Mouse (Mus musculus) intestine, embryonic 15.5 days (tissue): ENCODE results near the gene Dnajc28. TPM values are rescaled to one million over a fixed set of nuclear protein-coding genes. Genes with fewer than 3 reads are reported as not detected.

Experiments
- ATAC-seq: fragments of 200-750 bp; cut with Nextera tagmentation; 2 replicates; pipeline ENCODE4 v1.8.0; 2017; ENCODE audit warnings: moderate TSS enrichment, moderate library complexity
- H3K27ac ChIP-seq: fragments of 300-500 bp; sonication (generic); 2 replicates; pipeline ENCODE4 v1.5.1; 2015; ENCODE audit warnings: mild to moderate bottlenecking, inconsistent platforms
- H3K27me3 ChIP-seq: fragments of 300-500 bp; sonication (generic); replicated peaks from 2 replicates; pipeline ENCODE4 v1.6.1; 2015; ENCODE audit warnings: inconsistent platforms
- H3K36me3 ChIP-seq: fragments of 300-500 bp; sonication (generic); 2 replicates; pipeline ENCODE4 v1.6.1; 2015; ENCODE audit warnings: inconsistent platforms
- H3K4me1 ChIP-seq: fragments of 300-500 bp; sonication (generic); replicated peaks from 2 replicates; pipeline ENCODE4 v1.6.1; 2015; ENCODE audit warnings: inconsistent platforms
- H3K4me2 ChIP-seq: fragments of 300-500 bp; sonication (generic); replicated peaks from 2 replicates; pipeline ENCODE4 v1.6.1; 2015; ENCODE audit warnings: mild to moderate bottlenecking, inconsistent platforms
- H3K4me3 ChIP-seq: fragments of 300-500 bp; sonication (generic); replicated peaks from 2 replicates; pipeline ENCODE4 v1.5.1; 2015; ENCODE audit warnings: inconsistent platforms
- H3K9ac ChIP-seq: fragments of 300-500 bp; sonication (generic); 2 replicates; pipeline ENCODE4 v1.6.1; 2015; ENCODE audit warnings: inconsistent platforms
- H3K9me3 ChIP-seq: fragments of 300-500 bp; sonication (generic); 2 replicates; pipeline ENCODE4 v1.6.1; 2016; ENCODE audit warnings: inconsistent platforms
- WGBS: fragments of 180-500 bp; shearing (Covaris S2); methylation state at CpG from one replicate; pipeline ENCODE4 v1.1.7; 2015; 5-methylcytosine and 5-hydroxymethylcytosine counted together
- polyA plus RNA-seq: library from polyadenylated mRNA; unstranded; fragments of >200 nt; fragmentation: Nextera tagmentation; extraction: Ambion mirVana; gene quantifications from 2 replicates; pipeline ENCODE4 v1.2.1, GENCODE M21; 2015

The Dnajc28 gene
- polyA plus RNA-seq, 1 experiment from 2014 or later, result 2.5 TPM

DNA sequence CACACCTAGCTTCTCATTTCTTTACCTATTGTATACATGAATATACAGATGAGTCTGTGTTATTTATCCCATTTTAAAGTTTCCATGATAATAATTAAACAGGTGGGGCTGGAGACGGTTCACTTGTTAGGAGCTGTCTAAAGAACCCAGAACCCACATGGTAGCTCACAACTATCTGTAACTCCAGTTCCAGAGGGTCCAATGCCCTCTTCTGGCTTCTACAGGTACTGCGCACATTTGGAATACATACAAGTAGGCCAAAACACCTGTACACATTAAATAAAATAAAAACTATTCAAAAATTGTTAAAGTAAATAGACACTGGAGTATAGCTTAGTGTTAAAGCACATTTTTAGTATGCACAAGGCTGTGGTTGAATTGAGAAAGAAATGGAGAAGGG, 36.5 kb downstream of the Dnajc28 start:
- Histone ChIP-seq H3K9ac (no peak overlapping the region), H3K27ac (no peak overlapping the region), H3K36me3 (no peaks in the 10 kb centered on the region; the same call in 1 of the 2 replicates), H3K27me3 (no peaks in the 10 kb centered on the region), H3K4me1 (no peaks in the 10 kb centered on the region), H3K4me2 (no peak overlapping the region), H3K9me3 (no peaks in the 10 kb centered on the region), H3K4me3 (no peak overlapping the region)
- no peak for ATAC-seq
- 80% methylated on average over 2 of the region's 2 CpGs for WGBS

DNA sequence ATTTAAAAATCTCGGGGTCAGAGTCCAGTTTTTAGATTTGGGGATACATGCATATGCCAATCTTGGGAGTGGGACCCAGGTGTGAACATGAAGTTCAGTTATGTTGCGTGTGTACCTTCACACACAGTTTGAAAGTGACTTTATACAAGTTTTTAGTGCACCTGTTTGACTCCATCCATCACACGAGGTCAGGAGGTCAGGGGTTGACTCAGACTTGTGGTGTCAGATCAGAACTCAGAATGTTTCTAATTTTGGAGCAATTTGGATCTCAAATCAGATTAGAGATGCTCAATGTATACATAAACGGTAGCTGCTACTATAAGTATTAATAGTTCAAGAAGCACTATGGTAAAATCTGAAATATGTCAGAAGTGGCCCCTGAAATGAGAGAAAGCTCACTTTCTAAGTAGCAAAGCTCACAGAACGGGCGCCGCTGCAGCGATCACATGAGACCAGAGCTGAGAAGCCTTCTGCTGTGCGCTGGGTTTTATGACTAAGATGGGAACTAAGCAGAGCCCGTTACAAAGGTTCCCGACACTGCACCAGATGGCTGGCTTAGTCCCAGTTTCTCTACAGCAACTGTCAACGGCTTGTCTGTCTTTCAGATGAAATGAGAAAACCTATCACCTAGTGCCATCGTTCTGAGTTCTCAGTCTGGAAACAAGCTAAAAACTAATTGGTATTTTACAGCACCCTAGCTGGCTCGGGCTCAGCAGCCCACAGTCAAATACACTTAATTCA, 39.7 kb downstream of the Dnajc28 start:
- Histone ChIP-seq H3K9ac (no peak overlapping the region), H3K36me3 (no peaks in the 10 kb centered on the region; the same call in 1 of the 2 replicates), H3K27me3 (no peaks in the 10 kb centered on the region), H3K27ac (no peak overlapping the region), H3K4me3 (no peak overlapping the region), H3K9me3 (no peaks in the 10 kb centered on the region), H3K4me2 (no peak overlapping the region), H3K4me1 (no peaks in the 10 kb centered on the region)
- no peak for ATAC-seq
- WGBS, result 78% methylated on average over 14 of the region's 14 CpGs

DNA sequence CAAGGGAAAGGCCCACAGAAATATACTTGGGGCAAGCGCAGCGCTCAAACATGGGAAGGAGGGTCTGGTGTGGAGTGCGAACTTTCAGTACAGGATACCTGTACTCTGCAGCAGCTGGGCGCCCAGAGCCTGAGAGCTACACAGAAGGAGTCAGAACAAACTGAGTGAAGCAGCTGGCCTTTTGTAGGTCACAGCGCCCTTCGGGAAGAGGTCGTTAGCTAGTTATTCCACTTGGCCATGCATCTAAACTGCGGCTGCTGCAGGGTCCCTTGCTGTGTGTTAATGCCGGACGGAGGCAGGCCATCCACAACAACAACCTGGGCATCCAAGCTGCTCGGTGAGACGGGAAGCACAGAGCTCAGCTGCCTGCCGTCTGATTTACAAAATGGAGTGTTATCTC, 43.7 kb downstream of the Dnajc28 start:
- no peaks in the 10 kb centered on the region for H3K36me3 ChIP-seq
- H3K4me1 ChIP-seq, result no peaks in the 10 kb centered on the region
- no peak for ATAC-seq
- H3K9ac ChIP-seq, result no peak overlapping the region
- H3K27ac ChIP-seq, result no peak overlapping the region
- no peak overlapping the region for H3K4me2 ChIP-seq
- H3K9me3 ChIP-seq, result no peaks in the 10 kb centered on the region
- no peaks in the 10 kb centered on the region for H3K27me3 ChIP-seq
- H3K4me3 ChIP-seq, result no peak overlapping the region
- WGBS, result 77% methylated on average over 13 of the region's 13 CpGs

DNA sequence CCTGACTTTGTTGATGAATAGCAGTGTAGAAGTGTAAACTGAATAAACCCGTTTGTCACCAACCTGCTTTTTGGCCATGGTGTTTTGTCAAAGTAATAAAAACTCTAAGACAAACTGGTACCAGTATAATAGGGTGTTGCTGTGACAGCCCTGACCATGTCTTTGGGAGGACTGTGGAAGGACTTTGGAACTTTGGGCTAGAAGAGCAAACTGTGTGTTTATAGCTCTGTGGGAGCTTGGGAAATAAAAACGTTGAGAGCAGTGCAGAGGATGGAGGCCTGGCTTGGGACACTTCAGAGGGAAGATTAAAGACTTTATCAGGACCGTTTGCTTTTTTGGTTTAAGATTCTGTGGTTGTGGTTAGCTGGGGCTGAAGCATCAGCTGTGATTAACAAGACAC, 47.7 kb downstream of the Dnajc28 start:
- peak; percentile 55 for ATAC-seq
- WGBS, result 39% methylated on average over 3 of the region's 3 CpGs

DNA sequence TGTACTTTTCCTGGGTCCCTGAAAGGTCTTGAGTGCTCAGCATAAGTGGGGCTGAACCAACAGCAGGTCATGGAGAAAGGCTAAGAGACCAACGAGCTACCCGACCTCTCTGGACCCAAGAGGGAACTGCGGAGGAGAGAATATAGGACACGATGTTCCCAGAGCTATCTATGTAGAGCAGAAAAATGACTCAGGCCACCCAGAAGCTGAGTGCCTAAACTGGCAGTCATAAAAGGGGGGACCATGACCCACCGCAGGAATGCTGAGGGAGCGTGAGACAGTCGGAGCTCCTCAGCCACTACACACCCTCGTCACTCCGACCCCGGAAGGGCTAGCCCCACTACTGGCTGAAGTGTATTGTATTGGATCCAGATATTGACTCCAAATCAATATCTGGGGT, 49.9 kb downstream of the Dnajc28 start:
- no peak overlapping the region for H3K4me2 ChIP-seq
- WGBS, result 84% methylated on average over 10 of the region's 10 CpGs
- no peak for ATAC-seq
- H3K9ac ChIP-seq, result no peak overlapping the region
- H3K4me3 ChIP-seq, result no peak overlapping the region
- H3K27me3 ChIP-seq, result no peaks in the 10 kb centered on the region
- no peak overlapping the region for H3K27ac ChIP-seq
- H3K9me3 ChIP-seq, result no peaks in the 10 kb centered on the region
- 0 out of 2 replicates have a peak, but pooled peaks cover 5% of the 10 kb centered on the region for H3K36me3 ChIP-seq
- H3K4me1 ChIP-seq, result 0 out of 2 replicates have a peak, but pooled peaks cover 11% of the 10 kb centered on the region

More for the DNA sequence above, 47.7 kb downstream of the Dnajc28 start:
- H3K4me3 ChIP-seq, result no peak overlapping the region
- no peak overlapping the region for H3K4me2 ChIP-seq
- no peaks in the 10 kb centered on the region for H3K4me1 ChIP-seq
- no peak overlapping the region for H3K9ac ChIP-seq
- no peaks in the 10 kb centered on the region for H3K36me3 ChIP-seq
- H3K27ac ChIP-seq, result no peak overlapping the region
- H3K27me3 ChIP-seq, result no peaks in the 10 kb centered on the region
- H3K9me3 ChIP-seq, result no peaks in the 10 kb centered on the region

DNA sequence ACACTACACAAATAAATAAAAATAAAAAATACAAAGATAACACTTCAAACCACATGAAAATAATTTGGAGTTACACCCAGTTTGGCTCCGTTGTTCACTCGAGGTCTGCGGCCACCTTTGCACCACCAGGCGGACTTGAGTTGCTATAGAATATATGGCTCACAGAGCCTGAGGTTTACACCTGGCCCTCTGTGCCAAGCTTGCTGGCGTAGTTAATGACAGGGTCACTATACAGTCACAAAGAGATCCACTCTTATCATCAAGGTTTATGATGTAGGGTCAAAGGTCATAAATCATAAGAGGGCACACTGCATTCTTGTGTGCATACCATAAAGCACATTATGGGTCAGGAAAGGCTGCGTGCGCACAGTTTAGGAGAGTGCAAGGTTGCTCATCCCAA, 52.8 kb downstream of the Dnajc28 start:
- 0 out of 2 replicates have a peak, but pooled peaks cover 11% of the 10 kb centered on the region for H3K4me1 ChIP-seq
- no peaks in the 10 kb centered on the region for H3K27me3 ChIP-seq
- H3K27ac ChIP-seq, result no peak overlapping the region; the same call in 1 of the 2 replicates
- no peak overlapping the region for H3K9ac ChIP-seq
- WGBS, result 55% methylated on average over 7 of the region's 7 CpGs
- H3K4me3 ChIP-seq, result no peak overlapping the region
- no peaks in the 10 kb centered on the region for H3K9me3 ChIP-seq
- H3K36me3 ChIP-seq, result peaks cover 24% of the 10 kb centered on the region; the same call in 1 of the 2 replicates
- no peak overlapping the region for H3K4me2 ChIP-seq
- peak; percentile 72 for ATAC-seq

DNA sequence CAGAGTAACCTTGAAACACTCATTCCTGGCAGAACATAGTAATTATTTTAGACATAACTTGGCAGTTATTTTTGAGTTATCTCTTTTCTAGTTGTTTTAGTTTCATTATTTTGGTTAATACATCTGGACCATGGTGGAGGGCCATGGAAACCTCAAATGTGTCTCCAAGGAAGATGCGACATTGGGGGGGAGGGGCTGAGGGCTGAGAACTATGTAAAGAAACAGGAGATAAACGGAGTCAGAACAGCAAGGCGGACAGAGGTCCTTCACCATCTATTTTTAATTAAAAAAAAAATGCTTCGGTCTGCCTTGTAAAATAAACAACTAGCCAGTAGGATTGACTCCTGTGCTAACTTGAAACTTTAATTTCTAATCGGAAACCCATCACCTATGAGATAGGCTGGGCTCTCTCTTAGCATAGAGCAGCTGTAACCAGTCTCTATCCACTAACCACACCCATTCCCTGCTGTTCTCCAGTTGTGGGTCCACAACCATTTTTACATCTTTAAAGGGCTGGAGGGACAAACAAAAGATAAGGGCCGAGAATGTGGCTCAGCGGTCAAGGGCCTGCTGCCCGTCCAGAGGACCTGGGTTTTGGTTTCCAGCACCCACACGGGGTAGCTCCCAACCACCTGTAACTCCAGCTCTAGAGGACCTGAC, 53.4 kb downstream of the Dnajc28 start:
- WGBS, result 47% methylated on average over 9 of the region's 9 CpGs
- Histone ChIP-seq H3K4me1 (0 out of 2 replicates have a peak, but pooled peaks cover 11% of the 10 kb centered on the region), H3K27ac (no peak overlapping the region; the same call in 1 of the 2 replicates), H3K27me3 (no peaks in the 10 kb centered on the region), H3K4me2 (no peak overlapping the region), H3K9me3 (no peaks in the 10 kb centered on the region), H3K36me3 (peaks cover 24% of the 10 kb centered on the region; the same call in 1 of the 2 replicates), H3K9ac (no peak overlapping the region), H3K4me3 (no peak overlapping the region)
- ATAC-seq, result peak; percentile 9; the same call in 1 of the 2 replicates

DNA sequence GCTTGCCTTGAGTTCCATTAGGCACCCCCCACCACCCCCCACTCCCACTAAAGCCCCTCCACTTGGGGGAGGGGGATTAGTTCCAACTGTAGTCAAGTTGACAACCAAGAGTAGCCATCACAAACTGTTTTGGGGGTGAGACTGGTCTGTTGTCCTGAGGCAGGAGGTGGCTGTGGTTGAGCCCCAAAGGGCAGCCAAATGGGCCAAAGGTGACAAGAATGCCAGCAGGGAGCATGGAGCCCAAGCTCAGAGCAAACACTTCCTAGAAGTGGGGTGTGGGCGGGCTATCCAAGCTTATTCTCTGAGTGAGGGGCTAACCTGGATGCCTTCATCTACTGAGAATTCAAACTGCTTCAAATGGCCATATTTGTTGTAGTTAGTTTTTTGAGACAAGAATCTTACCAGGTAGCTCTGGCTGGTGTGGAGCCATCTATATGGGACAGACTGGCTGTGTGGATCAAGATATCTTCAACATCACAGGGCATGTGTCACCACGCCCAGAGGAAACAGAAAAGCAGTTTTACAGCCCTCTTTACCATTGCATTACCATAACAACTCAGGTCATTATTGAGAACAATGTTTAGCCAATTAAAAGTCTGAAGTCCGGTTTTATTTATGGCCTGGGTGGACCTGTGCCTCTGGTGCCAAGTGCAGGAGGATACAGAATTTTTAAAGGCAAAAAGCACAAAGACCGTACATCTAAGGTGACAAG, 54.1 kb downstream of the Dnajc28 start:
- no peaks in the 10 kb centered on the region for H3K27me3 ChIP-seq
- H3K9me3 ChIP-seq, result no peaks in the 10 kb centered on the region
- ATAC-seq, result peak; percentile 70
- H3K4me1 ChIP-seq, result 0 out of 2 replicates have a peak, but pooled peaks cover 11% of the 10 kb centered on the region
- H3K9ac ChIP-seq, result no peak overlapping the region
- peaks cover 26% of the 10 kb centered on the region; the same call in 1 of the 2 replicates for H3K36me3 ChIP-seq
- WGBS, result 57% methylated on average over 4 of the region's 4 CpGs
- H3K27ac ChIP-seq, result peak overlapping the region; percentile 11; the same call in 1 of the 2 replicates
- 0 out of 2 replicates have a peak overlapping the region, but pooled peaks have one; percentile 7 for H3K4me2 ChIP-seq
- no peak overlapping the region for H3K4me3 ChIP-seq

Other genes starting within 250 kb of the Dnajc28 start
- gene Ifnar2, start 246.2 kb downstream of the Dnajc28 start, polyA plus RNA-seq, result 43.9 and 44.5 TPM in 2 replicates
- gene Gm21970, start 227.3 kb downstream of the Dnajc28 start, polyA plus RNA-seq, result not detected in 2 replicates
- 64.8 and 74.4 TPM in 2 replicates for gene Il10rb, start 212.9 kb downstream of the Dnajc28 start, polyA plus RNA-seq
- 40.1 and 42.0 TPM in 2 replicates for gene Ifnar1, start 133.8 kb downstream of the Dnajc28 start, polyA plus RNA-seq
- 76.4 and 90.6 TPM in 2 replicates for gene Ifngr2, start 72.0 kb downstream of the Dnajc28 start, polyA plus RNA-seq
- gene Tmem50b, start 21.2 kb downstream of the Dnajc28 start, polyA plus RNA-seq, result 31.7 and 32.2 TPM in 2 replicates
- gene Gart, start 27.9 kb upstream of the Dnajc28 start, polyA plus RNA-seq, result 107 and 110 TPM in 2 replicates
- 100 and 101 TPM in 2 replicates for gene Son, start 28.5 kb upstream of the Dnajc28 start, polyA plus RNA-seq
- 16.3 and 17.6 TPM in 2 replicates for gene Donson, start 69.7 kb upstream of the Dnajc28 start, polyA plus RNA-seq
- 64.1 and 68.7 TPM in 2 replicates for gene Cryzl1, start 109.9 kb upstream of the Dnajc28 start, polyA plus RNA-seq
- 16.2 and 16.4 TPM in 2 replicates for gene Itsn1, start 110.3 kb upstream of the Dnajc28 start, polyA plus RNA-seq